Mouse (Mus musculus) megakaryocyte, embryonic 14.5 days (primary cell): ENCODE data around the gene Nqo1.

Experiments
- FLI1 ChIP-seq: IDR thresholded peaks from 2 replicates; pipeline ENCODE4 v1.6.1; 2012; ENCODE audit warnings: low read length, inconsistent platforms, mixed read lengths
- GATA1 ChIP-seq: IDR thresholded peaks from 3 replicates; pipeline ENCODE4 v1.6.1; 2012; ENCODE audit warnings: mixed read lengths, low read length, inconsistent platforms, borderline replicate concordance

DNA sequence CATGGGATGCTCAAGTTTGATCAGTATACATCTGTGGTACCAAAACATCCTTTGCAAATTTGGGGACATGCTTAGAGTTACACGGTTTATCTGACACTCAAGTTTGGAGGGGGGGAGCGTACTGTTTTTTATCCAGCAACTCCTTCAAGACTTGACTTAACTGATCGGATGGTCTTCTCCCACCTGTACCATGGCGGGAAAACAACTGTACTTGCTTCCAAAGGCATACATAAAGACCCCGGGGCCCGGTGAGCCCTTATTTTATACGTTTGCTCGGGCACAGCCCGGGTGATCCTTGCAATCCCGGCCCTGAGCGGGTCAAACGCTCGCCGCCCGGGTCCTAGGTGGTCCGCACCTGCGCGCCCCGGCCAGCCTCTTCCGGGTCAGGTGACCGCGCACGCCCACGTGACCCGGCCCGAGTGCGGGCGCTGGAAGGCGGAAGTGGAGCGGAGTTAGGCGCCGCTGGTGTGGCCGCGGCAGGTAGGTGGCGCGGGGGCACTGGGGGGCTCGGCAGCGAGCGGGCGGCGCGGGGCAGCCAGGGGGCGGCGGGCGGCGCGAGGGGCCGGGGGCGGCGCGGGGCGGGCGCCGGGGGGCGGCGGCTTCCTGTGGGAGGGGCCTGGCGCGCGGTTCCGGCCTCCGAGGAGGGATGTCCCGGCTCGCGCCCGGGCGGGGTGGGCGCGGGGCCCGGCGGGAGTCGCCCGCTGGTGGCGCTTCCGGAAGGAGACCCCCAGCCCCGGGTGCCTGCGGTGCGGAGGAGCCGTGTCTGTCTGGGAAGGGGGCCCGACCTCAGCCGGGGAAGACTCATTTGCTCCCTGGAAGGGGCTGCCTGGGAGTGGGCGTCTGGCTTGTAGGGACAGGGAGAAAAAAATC, 33.2 kb upstream of the Nqo1 start, which contains the start of gene Wwp2:
- TF ChIP-seq GATA1 (no peak), FLI1 (no peak)
